Mouse (Mus musculus) E14TG2a.4 (cell line): ENCODE data around the gene Rnf103.
"Not testable (repeated sequence)": the region's sequence is repeated elsewhere in the genome, so short reads cannot be mapped to it uniquely, and the experiment has no call there.

Source experiments
- H3K27me3 ChIP-seq: 2 replicates; pipeline ENCODE4 v1.6.1; 2014; ENCODE audit warnings: low read length, control low read depth; ENCODE audit not compliant: insufficient read depth
- H3K36me3 ChIP-seq: 2 replicates; pipeline ENCODE4 v1.6.1; 2014; ENCODE audit warnings: low read length, control low read depth; ENCODE audit not compliant: insufficient read depth
- H3K4me1 ChIP-seq: replicated peaks from 2 replicates; pipeline ENCODE4 v1.6.1; 2014; ENCODE audit warnings: low read depth, low read length, control low read depth
- H3K4me3 ChIP-seq: replicated peaks from 2 replicates; pipeline ENCODE4 v1.5.1; 2014; ENCODE audit warnings: mild to moderate bottlenecking, low read length
- H3K9me3 ChIP-seq: 2 replicates; pipeline ENCODE4 v1.6.1; 2014; ENCODE audit warnings: low read length, control low read depth
- CTCF ChIP-seq: conservative IDR thresholded peaks from 2 replicates; pipeline ENCODE4 v1.5.1; 2014; ENCODE audit warnings: low read length
- NANOG ChIP-seq: IDR thresholded peaks from 2 replicates; pipeline ENCODE4 v1.6.1; 2014; ENCODE audit warnings: borderline replicate concordance, low read length, mixed read lengths
- POU5F1 ChIP-seq: IDR thresholded peaks from 2 replicates; pipeline ENCODE4 v1.6.1; 2014; ENCODE audit warnings: low read length, borderline replicate concordance

The Rnf103 gene

GRCm38 (mm10) chr6:71493675-71494340, at the start of gene Rnf103:
Gene Rnf103, plus strand, starts transcription at chr6:71493894.
- Histone ChIP-seq H3K4me1 (peaks cover 12% of the 10 kb centered on the region), H3K4me3 (peak within 1 kb of the TSS; percentile 87), H3K36me3 (no peaks in the 10 kb centered on the region), H3K27me3 (peaks cover 12% of the 10 kb centered on the region), H3K9me3 (no peaks in the 10 kb centered on the region)
- no peak for TF ChIP-seq POU5F1
- TF ChIP-seq CTCF, result no peak
- TF ChIP-seq NANOG, result no peak

- H3K36me3 ChIP-seq, result no peaks in the 10 kb centered on the region
- TF ChIP-seq CTCF (no peak), NANOG (no peak), POU5F1 (no peak)
- no peak overlapping the region for H3K4me3 ChIP-seq
- 0 out of 2 replicates have a peak, but pooled peaks cover 2% of the 10 kb centered on the region for H3K27me3 ChIP-seq
- H3K9me3 ChIP-seq, result no peaks in the 10 kb centered on the region
- H3K4me1 ChIP-seq, result peaks cover 15% of the 10 kb centered on the region
Observed at GRCm38 (mm10) chr6:71444756-71445155, 48.9 kb upstream of the Rnf103 start.

GRCm38 (mm10) chr6:71445560-71445959, 48.1 kb upstream of the Rnf103 start:
- Histone ChIP-seq H3K4me1 (peaks cover 15% of the 10 kb centered on the region), H3K27me3 (0 out of 2 replicates have a peak, but pooled peaks cover 2% of the 10 kb centered on the region), H3K9me3 (no peaks in the 10 kb centered on the region), H3K4me3 (no peak overlapping the region), H3K36me3 (no peaks in the 10 kb centered on the region)
- TF ChIP-seq NANOG, result no peak

- no peaks in the 10 kb centered on the region for H3K9me3 ChIP-seq
- H3K36me3 ChIP-seq, result no peaks in the 10 kb centered on the region
- TF ChIP-seq CTCF (no peak), NANOG (no peak), POU5F1 (no peak)
- no peaks in the 10 kb centered on the region for H3K4me1 ChIP-seq
- no peaks in the 10 kb centered on the region for H3K27me3 ChIP-seq
- H3K4me3 ChIP-seq, result no peak overlapping the region
Observed at GRCm38 (mm10) chr6:71452792-71453191, 40.9 kb upstream of the Rnf103 start.

GRCm38 (mm10) chr6:71453983-71454739, 39.5 kb upstream of the Rnf103 start:
- H3K36me3 ChIP-seq, H3K4me3 ChIP-seq, H3K27me3 ChIP-seq, H3K4me1 ChIP-seq, H3K9me3 ChIP-seq: not testable (repeated sequence)

GRCm38 (mm10) chr6:71457956-71458608, 35.6 kb upstream of the Rnf103 start:
- no peaks in the 10 kb centered on the region for H3K36me3 ChIP-seq
- TF ChIP-seq NANOG (no peak), CTCF (no peak), POU5F1 (no peak)

GRCm38 (mm10) chr6:71465146-71465545, 28.5 kb upstream of the Rnf103 start:
- peaks cover 4% of the 10 kb centered on the region; the same call in 1 of the 2 replicates for H3K9me3 ChIP-seq
- no peaks in the 10 kb centered on the region for H3K36me3 ChIP-seq
- TF ChIP-seq CTCF, result no peak
- no peak for TF ChIP-seq NANOG
- no peak for TF ChIP-seq POU5F1

More at GRCm38 (mm10) chr6:71457956-71458608, 35.6 kb upstream of the Rnf103 start:
- H3K27me3 ChIP-seq, result no peaks in the 10 kb centered on the region
- H3K9me3 ChIP-seq, result peaks cover 4% of the 10 kb centered on the region; the same call in 1 of the 2 replicates
- no peaks in the 10 kb centered on the region for H3K4me1 ChIP-seq
- H3K4me3 ChIP-seq, result no peak overlapping the region

GRCm38 (mm10) chr6:71467766-71468165, 25.9 kb upstream of the Rnf103 start:
- H3K36me3 ChIP-seq, result no peaks in the 10 kb centered on the region
- H3K27me3 ChIP-seq, result no peaks in the 10 kb centered on the region
- H3K9me3 ChIP-seq, result peaks cover 6% of the 10 kb centered on the region; the same call in 1 of the 2 replicates
- H3K4me3 ChIP-seq, result no peak overlapping the region
- no peaks in the 10 kb centered on the region for H3K4me1 ChIP-seq
- TF ChIP-seq CTCF, result no peak
- TF ChIP-seq POU5F1, result no peak
- no peak for TF ChIP-seq NANOG

More at GRCm38 (mm10) chr6:71465146-71465545, 28.5 kb upstream of the Rnf103 start:
- Histone ChIP-seq H3K4me1 (no peaks in the 10 kb centered on the region), H3K27me3 (no peaks in the 10 kb centered on the region), H3K4me3 (no peak overlapping the region)
